ENCODE assay signal across 8 mouse cellular contexts in genomic region chr6:51580040-51580680, GRCm38 (mm10). TPM values are rescaled to one million over a fixed set of nuclear protein-coding genes. Genes with fewer than 3 reads are reported as not detected.
DNase-seq lines count a peak whose midpoint lies in the region; ATAC-seq and TF ChIP-seq lines count a peak whose summit lies in the region.

No protein-coding gene starts in this region.

- H3K27ac ChIP-seq in embryonic facial prominence, embryonic 12.5 days, result no peak overlapping the region
- no peak overlapping the region for H3K27ac ChIP-seq in limb, embryonic 12.5 days
- H3K27ac ChIP-seq in midbrain, embryonic 16.5 days (ENCODE audit: low read length), result peak overlapping the region; percentile 31; the same call in 1 of the 2 replicates
- H3K27ac ChIP-seq in spleen, adult 2 months (ENCODE audit: insufficient read depth, low read length), result no peak overlapping the region

- no peak overlapping the region for H3K4me2 ChIP-seq in embryonic facial prominence, embryonic 12.5 days (replicated peaks)
- no peak overlapping the region for H3K4me2 ChIP-seq in limb, embryonic 12.5 days
- no peak overlapping the region for H3K4me2 ChIP-seq in midbrain, embryonic 16.5 days (ENCODE audit: low read length)

- H3K9me3 ChIP-seq in embryonic facial prominence, embryonic 12.5 days, result no peaks in the 10 kb centered on the region
- no peaks in the 10 kb centered on the region for H3K9me3 ChIP-seq in limb, embryonic 12.5 days
- H3K9me3 ChIP-seq in midbrain, embryonic 16.5 days (replicated peaks; ENCODE audit: control insufficient read depth, low read length, poor library complexity, severe bottlenecking), result no peaks in the 10 kb centered on the region

- H3K36me3 ChIP-seq in embryonic facial prominence, embryonic 12.5 days, result no peaks in the 10 kb centered on the region
- peaks cover 5% of the 10 kb centered on the region; the same call in 1 of the 2 replicates for H3K36me3 ChIP-seq in limb, embryonic 12.5 days
- no peaks in the 10 kb centered on the region for H3K36me3 ChIP-seq in midbrain, embryonic 16.5 days (ENCODE audit: control insufficient read depth, insufficient read depth, low read length)
- no peaks in the 10 kb centered on the region for H3K36me3 ChIP-seq in spleen, adult 2 months (ENCODE audit: control insufficient read depth, insufficient read depth, low read length)

- TF ChIP-seq CTCF in spleen, adult 2 months (IDR thresholded peaks at IDR 0.05; ENCODE audit: extremely low read depth, insufficient read depth, insufficient read length, insufficient replicate concordance), result peak; percentile 74; the same call in 1 of the 2 replicates

- no peak for TF ChIP-seq POLR2A in spleen, adult 2 months (IDR thresholded peaks at IDR 0.05; ENCODE audit: low read depth, low read length)

- DNase-seq in 416B (ENCODE audit: low read depth), result peak; percentile 89
- DNase-seq in adrenal gland, postnatal 36 days, result peak; percentile 84 to 86
- DNase-seq in heart, adult 8-10 months (ENCODE audit: low spot score), result peak; percentile 79
- peak; percentile 56 to 81 for DNase-seq in kidney, adult 8-10 months
- peak; percentile 53 to 68 for DNase-seq in spleen, adult 2 months (ENCODE audit: low read depth in 1 of 2, low spot score in 2 of 2)

- WGBS in embryonic facial prominence, embryonic 12.5 days, result 23% methylated on average over 18 of the region's 18 CpGs
- 28% methylated on average over 18 of the region's 18 CpGs for WGBS in limb, embryonic 12.5 days
- 27% methylated on average over 18 of the region's 18 CpGs for WGBS in midbrain, embryonic 16.5 days
- 40% methylated on average over 18 of the region's 18 CpGs for WGBS in spleen, adult 2 months

- H3K4me3 ChIP-seq in embryonic facial prominence, embryonic 12.5 days, result no peak overlapping the region
- H3K4me3 ChIP-seq in limb, embryonic 12.5 days (replicated peaks), result no peak overlapping the region
- H3K4me3 ChIP-seq in midbrain, embryonic 16.5 days (ENCODE audit: low read depth, low read length), result no peak overlapping the region
- H3K4me3 ChIP-seq in spleen, adult 2 months (ENCODE audit: extremely low read depth, insufficient read depth, insufficient read length), result no peak overlapping the region

- no peaks in the 10 kb centered on the region for H3K27me3 ChIP-seq in embryonic facial prominence, embryonic 12.5 days
- H3K27me3 ChIP-seq in limb, embryonic 12.5 days, result no peaks in the 10 kb centered on the region
- no peaks in the 10 kb centered on the region for H3K27me3 ChIP-seq in midbrain, embryonic 16.5 days (ENCODE audit: control insufficient read depth, insufficient read depth, low read depth, low read length)
- no peaks in the 10 kb centered on the region for H3K27me3 ChIP-seq in spleen, adult 2 months (ENCODE audit: control insufficient read depth, insufficient read depth, low read length)

- H3K9ac ChIP-seq in embryonic facial prominence, embryonic 12.5 days, result no peak overlapping the region
- H3K9ac ChIP-seq in limb, embryonic 12.5 days (replicated peaks), result no peak overlapping the region
- no peak overlapping the region for H3K9ac ChIP-seq in midbrain, embryonic 16.5 days (ENCODE audit: low read depth, low read length)

- 0 out of 2 replicates have a peak, but pooled peaks cover 4% of the 10 kb centered on the region for H3K4me1 ChIP-seq in embryonic facial prominence, embryonic 12.5 days
- H3K4me1 ChIP-seq in limb, embryonic 12.5 days (replicated peaks), result peaks cover 7% of the 10 kb centered on the region; the same call in 1 of the 2 replicates
- H3K4me1 ChIP-seq in midbrain, embryonic 16.5 days (ENCODE audit: control insufficient read depth, insufficient read depth, low read length), result peaks cover 8% of the 10 kb centered on the region; the same call in 1 of the 2 replicates
- H3K4me1 ChIP-seq in spleen, adult 2 months (ENCODE audit: control insufficient read depth, insufficient read depth, insufficient read length), result no peaks in the 10 kb centered on the region

- ATAC-seq in embryonic facial prominence, embryonic 12.5 days (ENCODE audit: insufficient number of reproducible peaks, insufficient read depth, low FRiP score, low TSS enrichment), result peak; percentile 80
- peak; percentile 73 for ATAC-seq in limb, embryonic 12.5 days (ENCODE audit: insufficient number of reproducible peaks, insufficient read depth, low FRiP score, low TSS enrichment, low read depth)
- peak; percentile 94 for ATAC-seq in midbrain, embryonic 16.5 days

RNA-seq across cellular contexts. Expression of gene Snx10, which starts 56.5 kb away (rescaled TPM):
- 10 to 100 TPM; 33.4 to 36.4 TPM for total RNA-seq in adrenal gland, postnatal 36 days (2021)
- 17.2 and 21.1 TPM in 2 replicates for polyA plus RNA-seq in embryonic facial prominence, embryonic 12.5 days (2016; fragmentation: Nextera tagmentation; extraction: Ambion mirVana)
- 10 to 100 TPM; 11.5 to 17.2 (median 14.1) TPM for total RNA-seq in heart, adult 8-10 months (2022)
- 15.3 and 17.3 TPM in 2 replicates for polyA plus RNA-seq in limb, embryonic 12.5 days (2016; fragmentation: Nextera tagmentation; extraction: Ambion mirVana)
- polyA plus RNA-seq in midbrain, embryonic 16.5 days (2015; fragmentation: Nextera tagmentation; extraction: Ambion mirVana), result 68.9 and 70.6 TPM in 2 replicates
- polyA plus RNA-seq in spleen, adult 2 months (2012; rRNA removed), result 1.7 and 2.4 TPM in 2 replicates
